Mouse (Mus musculus): ENCODE data around the gene Slc4a10.

DNA sequence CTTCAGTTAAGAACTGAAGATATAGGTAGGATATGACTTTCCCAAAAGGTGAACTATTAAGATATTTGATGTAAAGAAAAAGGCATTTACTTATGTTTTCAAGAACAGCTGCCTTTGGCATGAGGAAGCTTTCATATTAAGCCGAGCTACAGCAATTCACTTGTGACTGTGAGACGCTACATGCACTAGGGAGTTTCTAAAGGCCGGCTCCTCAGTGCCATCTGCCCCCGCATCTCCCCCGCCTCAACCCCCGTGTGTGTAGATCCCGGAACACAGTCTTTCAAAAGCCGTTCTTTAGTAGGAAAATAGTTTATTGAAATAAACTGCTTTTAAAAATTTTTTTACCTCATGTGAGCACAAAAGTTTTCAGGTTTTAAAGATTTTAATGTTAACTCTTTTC is 42.5 kb downstream of the Slc4a10 start:
- TF ChIP-seq POLR2A (IDR thresholded peaks at IDR 0.05; ENCODE audit: borderline replicate concordance, low read depth, low read length) = no peak
- TF ChIP-seq CTCF (IDR thresholded peaks at IDR 0.05; ENCODE audit: low read depth, low read length) = no peak
